Mouse (Mus musculus): ENCODE results near the gene Tstd2.

GRCm38 (mm10) chr4:46181168-46181567, 42.7 kb upstream of the Tstd2 start:
- TF ChIP-seq GATA1 (IDR thresholded peaks at IDR 0.05; ENCODE audit: low read length) (no peak), TAL1 (IDR thresholded peaks at IDR 0.05; ENCODE audit: low read length) (no peak)
